Mouse (Mus musculus) spleen, postnatal 4 days (tissue): ENCODE measurements around the gene Hist1h1d.
A peak's percentile ranks its signal among the peaks of the same experiment; 100 is the strongest.
"Not testable (repeated sequence)": the region's sequence is repeated elsewhere in the genome, so short reads cannot be mapped to it uniquely, and the experiment has no call there.

Experiments
- DNase-seq, 2 experiments: peaks; one replicate each; pipeline ENCODE4 v3.0.0; 2022; ENCODE audit warnings: low spot score in 2 of 2

Gene Hist1h1d

DNA sequence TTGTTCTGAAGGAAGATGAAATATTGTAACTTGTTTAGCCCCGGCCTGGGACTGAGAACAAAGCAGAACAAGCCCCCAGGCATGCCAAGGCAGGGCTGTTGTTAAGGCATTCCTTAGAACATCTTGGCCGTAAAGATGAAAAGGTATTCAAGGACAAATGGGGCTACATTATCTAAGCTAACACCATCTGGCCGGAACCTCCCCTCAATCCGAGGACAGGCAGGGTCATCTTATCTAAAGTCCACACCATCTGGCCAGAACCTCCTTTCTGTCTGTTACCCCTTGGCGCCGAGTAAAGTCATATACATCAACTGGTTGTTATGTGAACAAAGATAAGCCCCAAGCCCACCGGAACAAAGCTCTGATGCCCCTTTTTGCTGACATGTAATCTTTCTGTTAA, 38.8 kb downstream of the Hist1h1d start:
- DNase-seq = not testable (repeated sequence)

DNA sequence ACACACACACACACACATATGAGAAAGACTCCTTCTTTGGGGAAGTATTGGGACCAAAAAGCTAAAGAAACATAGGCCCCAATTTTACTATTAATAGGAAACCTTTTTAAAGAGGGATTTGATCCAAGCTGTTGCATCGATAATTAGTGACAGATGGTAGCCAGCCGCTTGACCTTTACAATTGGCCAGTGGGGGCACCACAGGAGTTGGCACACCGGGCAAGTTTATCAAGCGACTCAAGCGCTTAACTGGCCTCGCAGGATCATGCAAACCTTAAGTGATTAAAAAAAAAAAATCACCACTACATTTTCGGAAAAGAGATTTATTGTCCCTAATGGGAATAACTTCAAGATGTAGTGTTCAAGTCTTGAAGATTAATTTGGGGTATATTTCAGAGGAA, 39.6 kb downstream of the Hist1h1d start:
- DNase-seq = no peak

DNA sequence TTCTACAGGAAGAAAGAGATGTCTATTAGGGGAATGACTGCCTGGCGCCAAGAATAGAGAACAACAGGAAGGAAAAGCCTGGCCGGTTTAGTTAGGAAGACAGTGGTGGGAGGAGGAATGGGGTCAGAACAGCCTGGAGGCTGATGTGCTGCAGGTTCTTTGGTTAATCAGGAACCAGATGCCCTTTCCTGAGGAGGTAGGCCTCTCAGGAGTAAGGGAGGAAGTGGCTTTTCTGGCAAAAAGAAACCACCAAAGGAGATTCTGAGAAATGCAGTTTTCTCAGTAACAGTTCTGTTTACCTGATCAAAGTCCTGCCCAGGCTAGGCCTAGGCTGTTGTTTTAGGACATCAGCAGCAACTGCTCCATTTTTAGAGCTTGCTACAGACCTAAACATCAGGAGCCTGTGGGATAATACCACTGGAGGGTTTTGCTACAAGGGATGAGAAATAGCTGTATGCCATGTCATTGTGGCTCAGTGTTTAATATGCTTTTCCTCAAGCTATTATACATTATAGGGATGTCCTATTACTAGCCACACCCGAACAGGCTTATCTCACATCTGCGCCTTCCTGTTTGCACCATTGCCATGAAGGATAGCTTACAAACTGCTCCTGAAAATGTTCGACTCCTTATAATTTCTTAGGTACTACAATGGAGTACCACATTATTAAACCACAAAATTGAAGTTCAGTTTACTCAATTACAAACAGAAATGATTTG, 40.1 kb downstream of the Hist1h1d start:
- no peak for DNase-seq

DNA sequence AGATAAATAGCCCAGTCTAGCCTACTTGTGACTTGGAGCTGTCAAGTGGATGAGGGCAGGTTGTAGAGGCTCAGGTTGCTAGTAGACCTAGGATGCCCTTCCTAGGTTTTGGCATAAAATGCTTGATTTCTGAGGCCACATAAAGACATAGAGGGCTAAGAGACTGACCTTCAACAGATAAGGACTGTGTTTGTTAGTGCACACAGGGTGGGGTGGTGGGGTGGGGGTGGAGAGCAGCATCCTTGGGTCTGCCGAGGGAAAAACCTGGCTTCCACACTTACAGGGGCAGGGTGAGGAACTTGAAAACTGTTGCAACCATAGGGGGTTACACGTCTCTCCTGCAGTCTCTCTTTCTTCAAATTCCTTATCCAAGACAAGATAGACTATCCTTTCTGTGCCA, 42.1 kb downstream of the Hist1h1d start:
- DNase-seq = no peak

DNA sequence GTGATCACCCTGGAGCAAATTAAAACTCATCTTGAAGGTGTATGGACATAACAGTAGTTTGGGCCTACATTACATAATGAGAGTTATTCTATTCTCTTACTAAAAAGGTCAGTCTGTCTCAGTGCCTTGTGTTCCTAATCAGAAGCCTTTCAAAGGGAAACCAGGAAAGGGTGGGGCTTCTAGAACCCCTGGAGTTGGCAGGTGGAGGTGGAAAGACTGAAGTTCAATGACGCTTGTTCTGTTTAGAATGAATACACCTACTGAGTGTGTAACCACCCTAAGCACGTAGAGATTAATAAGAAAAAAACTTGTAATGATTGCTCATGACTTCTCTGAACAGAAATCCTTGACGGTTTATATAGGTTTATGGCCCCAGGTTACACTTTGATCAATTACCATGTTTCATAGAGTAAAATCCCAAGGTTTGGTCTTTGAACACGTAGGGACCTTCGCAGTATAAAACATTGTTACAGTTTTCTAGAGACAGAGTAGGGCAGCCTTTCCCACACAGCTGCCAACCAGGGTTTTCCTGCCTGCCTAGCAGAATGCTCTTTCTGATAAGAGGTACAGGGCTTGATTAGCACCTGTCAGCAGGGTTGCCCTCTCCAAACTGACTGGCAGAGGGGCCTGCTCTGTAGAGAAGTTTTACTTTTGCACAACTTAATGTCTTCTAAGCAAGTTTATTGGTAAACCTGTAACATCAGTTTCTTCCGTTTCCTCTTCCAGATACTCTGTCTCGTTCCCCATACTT, 42.7 kb downstream of the Hist1h1d start:
- peak; percentile 66 to 72 for DNase-seq

DNA sequence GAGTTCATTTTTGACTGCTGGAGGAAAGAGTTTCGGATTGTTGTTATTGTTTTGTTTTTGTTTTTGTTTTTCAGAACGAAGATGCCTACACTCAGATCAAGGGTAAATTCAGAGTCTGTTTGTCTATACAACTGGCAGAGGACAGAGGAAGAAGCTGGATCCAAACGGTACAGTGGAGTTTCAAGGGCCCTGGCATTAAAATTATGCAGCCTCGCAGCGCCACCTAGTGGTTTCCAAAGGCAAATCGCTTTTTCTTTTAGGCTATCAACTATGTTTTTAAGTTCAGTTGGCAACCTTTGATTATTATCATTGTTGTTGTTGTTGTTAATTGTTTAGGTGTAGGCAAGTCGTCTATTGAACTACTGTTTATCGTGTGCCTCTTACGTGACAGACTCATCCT, 44.9 kb downstream of the Hist1h1d start:
- peak; percentile 84 to 96 for DNase-seq

DNA sequence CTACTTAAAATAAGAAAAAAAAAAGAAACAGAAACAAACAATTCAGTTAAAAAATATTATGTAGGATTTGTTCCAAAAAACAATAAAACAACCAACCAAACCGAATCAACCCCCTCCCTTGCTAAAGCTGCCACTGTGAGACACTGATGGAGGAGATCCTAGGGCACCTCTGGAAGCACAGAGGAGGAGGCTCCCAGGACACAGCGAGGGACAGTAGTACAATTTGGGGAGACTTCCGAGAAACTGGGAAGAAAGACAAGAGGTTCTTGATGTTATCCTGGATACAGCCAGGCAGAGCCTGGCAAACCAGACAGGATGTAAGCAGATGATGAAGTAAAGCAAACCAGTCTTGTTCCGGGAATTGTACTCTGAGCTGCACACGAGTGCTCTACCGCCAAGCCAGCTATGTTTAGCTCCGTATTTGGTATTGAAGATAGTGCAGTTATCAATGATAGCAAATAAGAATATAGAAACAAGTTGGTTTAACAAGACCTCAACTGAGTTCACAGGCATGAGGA, 50.2 kb downstream of the Hist1h1d start:
- peak in 1 of 2 experiments; percentile 55 for DNase-seq

DNA sequence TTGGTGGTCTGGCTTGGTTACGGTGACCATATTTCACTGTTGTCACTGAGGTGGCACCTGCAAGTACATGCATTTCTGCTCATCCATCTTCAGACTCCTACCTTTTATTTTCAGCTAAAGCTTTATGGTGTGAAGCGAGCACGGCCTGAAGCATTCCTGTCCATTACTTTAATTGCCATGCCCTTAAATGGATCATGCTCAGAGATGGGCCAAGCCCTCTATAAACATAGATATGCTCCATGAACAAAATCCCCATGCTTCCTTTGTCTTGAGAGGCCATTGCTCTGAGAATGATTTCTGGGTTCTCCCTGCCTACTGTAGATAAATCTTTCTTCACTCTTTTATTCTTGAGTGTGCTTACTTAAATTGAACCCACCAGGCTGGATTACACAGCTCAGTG, 51.4 kb downstream of the Hist1h1d start:
- peak in 1 of 2 experiments; percentile 28 for DNase-seq

DNA sequence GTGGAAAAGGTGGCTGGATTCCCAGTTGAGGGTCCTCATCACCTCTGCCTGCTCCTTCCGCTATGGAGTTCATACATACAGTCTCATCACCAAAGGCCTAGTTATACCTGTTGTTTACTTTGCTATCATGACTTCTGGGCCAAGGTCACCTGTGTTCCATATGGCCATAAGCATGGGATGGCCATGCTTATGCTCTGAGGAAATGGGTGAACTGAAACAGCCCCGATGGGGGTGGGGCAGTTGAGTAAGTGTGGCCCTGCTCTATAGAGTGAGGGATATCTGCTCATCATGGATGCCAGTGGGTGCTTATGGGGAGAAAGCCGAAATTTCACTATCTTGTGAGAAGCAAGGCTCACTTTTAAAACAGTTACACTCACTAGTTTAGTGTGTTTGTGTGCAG, 52.0 kb downstream of the Hist1h1d start:
- peak in 1 of 2 experiments; percentile 40 for DNase-seq

DNA sequence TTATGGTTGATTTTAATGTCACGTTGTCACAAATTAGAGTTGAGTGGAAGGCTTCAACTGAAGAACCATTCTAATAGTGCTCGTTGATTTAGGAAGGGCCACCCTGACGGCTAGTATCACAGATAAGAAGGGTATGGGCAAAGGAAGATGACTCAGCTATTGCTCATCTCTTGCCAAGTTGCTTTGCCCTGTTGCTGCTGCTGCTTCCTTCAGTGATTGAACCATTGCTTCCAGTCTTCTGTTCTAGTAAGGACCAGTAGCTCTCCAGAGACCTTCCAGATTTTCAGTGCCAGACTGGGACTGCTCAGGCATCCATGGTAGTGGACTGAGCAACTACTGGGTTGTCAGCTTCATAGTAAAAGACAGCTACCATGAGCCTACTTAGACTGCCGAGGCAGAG, 56.1 kb downstream of the Hist1h1d start:
- peak in 1 of 2 experiments; percentile 61 for DNase-seq

DNA sequence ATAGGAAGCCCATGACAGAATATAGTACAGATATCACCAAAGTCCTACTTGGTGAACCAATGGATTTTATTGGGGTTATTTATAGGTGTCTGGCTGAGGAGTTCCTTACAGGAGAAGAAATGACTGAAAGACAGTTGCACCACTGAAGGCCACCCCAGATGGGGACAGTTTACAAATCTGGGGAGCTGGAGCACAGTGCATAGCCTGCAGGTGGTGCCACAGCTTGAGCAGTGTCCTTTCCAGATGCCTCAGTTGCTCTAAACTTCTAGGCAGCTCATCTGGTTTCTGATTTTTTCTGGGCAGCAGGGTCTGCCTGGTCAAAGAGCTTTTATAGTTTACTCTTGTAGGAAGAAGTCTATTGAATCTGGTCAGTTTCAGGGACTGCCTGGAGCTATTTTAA, 56.8 kb downstream of the Hist1h1d start:
- peak in 1 of 2 experiments; percentile 57 for DNase-seq
